Mouse (Mus musculus) left cerebral cortex, postnatal 4 days (tissue): ENCODE results near the gene Gm36864. TPM values are rescaled to one million over a fixed set of nuclear protein-coding genes. Genes with fewer than 3 reads are reported as not detected.
A peak's percentile ranks its signal among the peaks of the same experiment; 100 is the strongest.

Source experiments
- DNase-seq: peaks from one replicate; pipeline ENCODE4 v3.0.0-alpha.2; 2022
- intact Hi-C: fragments of 180-260 bp; cut with DNase I; formaldehyde crosslinking; loops from one replicate; pipeline ENCODE4 v1.15.1; 2025
- total RNA-seq, 2 experiments: library from RNA; stranded (reverse); gene quantifications; 2 replicates each; pipeline ENCODE4 v1.2.3; 2021

The Gm36864 gene
- total RNA-seq, 2 experiments from 2014 or later, result not detected

DNA sequence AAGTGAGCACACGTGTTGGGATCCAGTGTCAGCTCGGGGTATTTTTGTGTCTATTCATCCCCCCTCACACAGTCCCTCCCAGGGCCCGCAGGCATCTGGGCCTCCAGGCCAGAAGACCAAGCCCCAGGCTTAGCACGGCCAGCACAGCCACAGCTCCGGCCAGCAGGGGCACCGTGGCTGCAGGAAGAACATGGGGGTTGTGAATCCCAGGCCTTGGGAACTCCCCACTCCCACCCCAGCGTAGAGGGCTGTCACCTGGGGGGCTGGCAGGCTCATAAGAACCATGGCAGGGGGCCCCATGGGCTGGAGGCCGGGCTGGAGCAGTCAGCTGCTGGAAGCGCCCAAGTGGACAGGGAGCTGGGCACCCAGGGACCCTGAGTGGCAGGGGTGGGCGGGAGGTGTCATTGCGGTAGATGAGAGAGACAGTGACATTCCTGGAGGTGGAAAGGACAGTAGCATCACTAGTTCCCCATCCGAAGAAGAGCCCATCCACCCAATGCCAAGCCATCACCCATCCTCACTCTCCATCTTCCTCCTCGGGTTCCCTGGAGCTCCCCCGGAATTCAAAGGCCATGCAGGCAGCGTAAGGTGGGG, 17.1 kb downstream of the Gm36864 start:
- peak; percentile 22 for DNase-seq
- intact Hi-C loops, result no loop called here

DNA sequence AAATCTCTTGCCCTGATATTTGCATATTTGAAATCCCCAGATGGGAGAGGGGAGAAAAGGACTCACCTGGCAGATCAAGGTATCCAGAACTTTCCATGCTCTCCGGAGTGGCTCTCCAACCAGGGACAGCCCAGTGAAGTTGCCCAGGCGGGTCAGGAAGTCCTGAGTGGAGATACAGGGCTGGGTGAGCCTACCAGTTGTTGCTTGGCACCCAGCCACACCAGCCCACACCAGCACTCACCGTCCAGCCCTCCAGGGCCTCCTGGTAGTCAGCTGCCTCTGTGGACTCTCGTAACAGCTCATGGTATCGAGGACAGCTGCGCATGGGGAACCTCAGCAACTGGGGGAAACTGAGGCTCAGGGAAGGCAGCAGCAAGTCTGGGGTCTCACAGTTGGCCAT, 19.0 kb downstream of the Gm36864 start:
- intact Hi-C loops, result no loop called here

DNA sequence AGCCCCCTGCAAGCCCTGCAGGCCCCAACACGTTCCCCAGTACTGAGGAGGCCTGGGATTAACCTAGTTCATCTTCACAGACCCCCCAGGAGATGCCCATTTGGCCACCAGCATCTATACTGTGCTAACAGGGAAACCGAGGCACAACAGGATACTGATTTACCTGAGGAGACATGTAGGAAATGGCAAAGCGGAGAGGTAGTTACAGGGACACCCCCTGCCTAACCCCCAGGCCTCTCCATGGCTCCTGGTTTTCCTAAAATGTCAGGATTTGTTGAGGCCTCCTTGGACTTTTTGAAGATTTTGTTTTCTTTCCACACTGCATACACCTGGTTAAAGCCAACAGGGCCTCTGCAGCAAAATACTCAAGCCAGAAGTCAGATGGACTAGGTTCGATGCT, 21.3 kb downstream of the Gm36864 start, which contains the start of gene Acp4:
Gene Acp4 (minus strand): TSS at position 101 of the 400 bp plus-strand sequence.
- no peak for DNase-seq
- intact Hi-C loops, result no loop called here

More for the DNA sequence above, 19.0 kb downstream of the Gm36864 start:
- DNase-seq, result no peak

DNA sequence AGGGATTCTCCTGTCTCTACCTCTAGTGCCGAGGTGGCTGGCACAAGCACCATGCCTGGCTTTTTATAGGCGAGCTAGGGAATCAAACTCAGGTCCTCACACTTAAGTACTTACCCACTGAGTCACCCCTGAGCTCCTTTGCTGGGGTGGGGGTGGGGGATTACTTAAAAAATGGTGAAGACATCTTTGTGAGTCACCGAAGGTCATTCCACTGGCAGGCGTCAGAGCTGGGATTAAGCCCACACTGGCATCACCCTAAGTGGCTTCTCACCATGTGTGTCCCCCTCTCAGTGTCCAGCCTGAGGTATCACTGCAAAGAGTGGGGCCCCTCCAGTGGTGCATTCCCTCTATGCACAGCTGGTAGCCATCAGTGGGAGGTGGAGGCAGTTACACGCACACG, 24.4 kb downstream of the Gm36864 start:
- no peak for DNase-seq
- intact Hi-C loops, result loop anchor here (5.0 to 10.0 kb wide), 2 partner anchors 54 to 227 kb away; partner anchors contain the start of gene Shank1

DNA sequence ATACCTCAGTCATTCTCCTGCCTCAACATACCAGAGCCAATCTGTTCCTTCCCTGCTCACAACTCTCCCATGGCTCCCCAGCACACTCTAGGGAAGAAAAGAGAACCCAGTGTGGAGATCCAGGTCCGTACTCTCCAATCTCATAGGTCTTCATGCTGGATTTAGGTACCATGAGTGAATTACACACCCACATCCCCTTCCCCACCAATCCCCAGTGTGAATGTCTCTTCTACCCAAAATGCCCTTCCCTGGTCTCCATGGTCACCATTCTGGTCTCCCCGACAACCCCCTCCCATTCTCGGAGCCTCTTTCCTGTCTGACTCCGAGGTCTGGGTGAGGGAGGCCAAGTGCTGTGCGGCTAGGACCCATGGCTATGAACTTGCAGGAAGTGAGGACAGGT, 25.2 kb downstream of the Gm36864 start, which contains the start of gene Gm15517:
Gene Gm15517 (plus strand): TSS at position 301 of the 400 bp plus-strand sequence.
- no peak for DNase-seq
- intact Hi-C loops, result loop anchor here (5.0 to 10.0 kb wide), 2 partner anchors 54 to 226 kb away; partner anchors contain the start of gene Shank1

DNA sequence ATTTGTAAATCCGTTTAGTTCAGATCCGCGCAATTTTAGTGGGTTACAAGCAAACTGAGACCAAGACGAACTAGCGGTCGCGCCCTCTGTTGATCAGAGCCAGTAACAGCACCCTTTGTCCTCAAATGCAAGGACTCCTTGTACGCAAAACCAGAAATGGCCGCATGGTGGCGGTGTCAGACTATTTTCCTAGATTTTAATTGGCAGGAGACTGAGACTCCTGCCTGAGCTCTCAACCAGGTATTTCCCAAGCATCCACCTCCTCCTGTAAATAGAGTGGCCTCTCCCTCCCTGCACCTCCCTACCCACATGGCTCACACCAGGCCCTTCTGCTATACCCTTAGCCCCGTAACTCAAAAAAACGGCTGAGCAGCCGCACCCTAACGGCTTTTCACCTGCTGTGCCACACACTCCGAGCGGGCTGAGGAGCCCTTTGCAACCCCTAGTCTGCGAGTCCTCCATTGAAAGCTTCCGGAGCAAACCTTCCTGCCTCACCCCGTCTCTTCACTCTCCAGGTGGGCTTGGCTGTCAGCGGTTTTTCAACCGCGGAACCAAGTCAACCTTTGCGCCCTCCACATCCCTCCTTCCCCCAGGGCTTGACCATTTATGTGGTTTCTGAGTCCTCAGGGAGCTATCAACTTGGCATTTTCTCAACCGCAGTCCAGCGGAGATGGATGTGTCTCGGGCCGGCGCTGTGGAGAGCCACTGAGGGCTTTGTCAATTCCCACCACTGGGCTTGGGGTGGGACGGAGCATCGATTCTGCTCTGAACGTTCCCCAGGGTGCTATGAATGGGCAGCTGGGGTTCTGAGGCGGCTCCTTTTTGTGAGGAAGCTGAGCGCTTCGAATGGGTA, 27.0 kb downstream of the Gm36864 start:
- DNase-seq, result peak; percentile 95
- intact Hi-C loops, result loop anchor here (1.0 to 10.0 kb wide), 3 partner anchors 52 to 224 kb away; partner anchors contain the start of gene Shank1

DNA sequence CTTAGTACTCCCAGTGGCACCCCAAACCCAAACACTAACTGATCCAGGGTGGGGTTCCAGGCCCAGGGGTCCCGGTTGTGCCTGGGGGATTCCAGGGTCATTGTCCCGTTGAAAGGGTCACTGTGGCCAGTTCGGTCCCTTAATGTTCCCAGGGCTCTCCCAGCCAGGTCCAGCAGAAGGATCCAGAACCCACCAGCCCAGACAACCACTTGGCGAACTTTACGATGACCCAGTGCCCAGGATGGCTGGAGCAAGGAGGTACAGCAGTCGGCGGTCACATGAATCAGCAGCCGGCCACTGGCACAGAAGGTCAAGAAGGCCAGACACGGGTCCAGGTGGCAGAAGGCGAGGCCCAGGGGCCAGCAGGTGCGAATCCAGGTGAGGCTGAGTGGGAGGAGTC, 32.1 kb downstream of the Gm36864 start:
- no peak for DNase-seq
- intact Hi-C loops, result loop anchor here (10.0 kb wide), 1 partner anchor 47 kb away; the partner anchor contains the start of gene Shank1

DNA sequence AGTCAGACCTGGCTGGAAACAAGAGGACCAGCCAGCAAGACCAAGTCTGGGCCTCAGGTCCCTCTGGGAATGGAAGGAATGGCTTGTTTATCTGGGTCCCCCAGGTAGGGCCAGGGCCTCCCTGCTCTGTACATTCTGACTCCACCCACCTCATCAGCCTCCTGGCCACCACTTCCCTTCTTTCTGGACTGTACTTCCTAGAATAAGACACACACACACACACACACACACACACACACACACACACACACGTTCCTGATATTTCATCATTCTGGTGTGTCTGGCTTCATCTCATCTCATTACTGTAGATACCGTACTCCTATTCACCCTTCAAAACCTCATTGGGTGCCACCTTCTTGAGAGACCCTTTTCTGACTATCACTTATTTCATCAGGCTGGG, 33.4 kb downstream of the Gm36864 start:
- intact Hi-C loops, result loop anchor here (10.0 kb wide), 1 partner anchor 45 kb away; the partner anchor contains the start of gene Shank1
- DNase-seq, result no peak

DNA sequence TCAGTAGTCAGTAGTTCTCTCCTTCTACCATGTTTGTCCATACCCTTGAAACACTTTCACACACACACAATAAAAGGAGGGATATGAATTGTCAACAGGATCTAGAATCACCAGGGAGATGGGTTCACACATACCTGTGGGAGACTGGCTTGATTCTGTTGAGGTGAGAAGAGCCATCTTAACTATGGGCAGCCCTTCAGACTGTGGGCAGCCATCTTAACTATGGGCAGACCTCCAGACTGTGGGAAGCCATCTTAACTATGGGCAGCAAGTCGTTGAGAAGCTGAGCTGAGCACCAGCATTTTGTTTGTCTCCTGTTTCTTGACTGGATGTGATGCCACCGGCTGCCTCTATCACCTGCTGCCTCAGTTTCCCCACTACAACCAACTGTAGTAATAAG, 35.3 kb downstream of the Gm36864 start:
- peak; percentile 34 for DNase-seq
- intact Hi-C loops, result no loop called here

DNA sequence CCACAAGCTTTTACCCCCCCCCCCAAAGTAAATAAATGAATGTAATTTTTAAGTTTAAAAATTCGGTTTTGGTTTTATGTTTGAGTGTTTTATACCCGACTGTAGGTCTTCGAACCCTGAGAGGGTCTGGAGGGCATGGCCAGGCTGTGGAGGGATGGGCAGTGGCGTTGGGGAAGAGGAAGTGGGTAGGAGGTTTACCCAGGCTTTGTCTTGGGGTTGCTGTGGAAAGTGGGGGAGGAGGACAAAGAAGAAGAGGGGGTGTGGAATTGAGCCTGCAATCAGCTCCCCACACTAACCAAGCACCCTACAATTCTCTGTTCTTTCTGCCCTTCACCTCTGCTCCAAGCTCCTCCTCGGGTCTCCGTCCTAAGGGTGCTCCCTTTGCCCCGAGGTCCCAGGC, 36.6 kb downstream of the Gm36864 start:
- no peak for DNase-seq
- intact Hi-C loops, result no loop called here

DNA sequence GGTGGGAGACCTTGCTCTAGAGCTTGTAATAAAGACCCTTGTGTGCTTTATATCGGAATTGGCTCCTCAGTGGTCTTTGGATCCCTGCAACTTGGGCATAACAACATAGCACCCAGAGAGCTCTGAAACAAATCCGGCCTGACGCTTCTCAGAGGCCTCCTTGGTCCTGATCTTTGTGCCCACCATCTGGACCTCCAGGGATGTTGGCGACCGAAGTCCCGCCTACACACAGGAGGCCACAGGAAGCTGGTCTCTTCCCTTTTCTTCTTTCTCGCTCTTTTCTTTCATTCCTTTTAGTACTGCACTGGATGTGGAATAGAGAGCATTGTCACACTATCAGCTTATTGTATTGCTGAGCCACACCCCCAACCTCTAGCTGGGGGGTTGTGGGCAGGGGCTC, 37.5 kb downstream of the Gm36864 start:
- DNase-seq, result no peak
- intact Hi-C loops, result no loop called here

DNA sequence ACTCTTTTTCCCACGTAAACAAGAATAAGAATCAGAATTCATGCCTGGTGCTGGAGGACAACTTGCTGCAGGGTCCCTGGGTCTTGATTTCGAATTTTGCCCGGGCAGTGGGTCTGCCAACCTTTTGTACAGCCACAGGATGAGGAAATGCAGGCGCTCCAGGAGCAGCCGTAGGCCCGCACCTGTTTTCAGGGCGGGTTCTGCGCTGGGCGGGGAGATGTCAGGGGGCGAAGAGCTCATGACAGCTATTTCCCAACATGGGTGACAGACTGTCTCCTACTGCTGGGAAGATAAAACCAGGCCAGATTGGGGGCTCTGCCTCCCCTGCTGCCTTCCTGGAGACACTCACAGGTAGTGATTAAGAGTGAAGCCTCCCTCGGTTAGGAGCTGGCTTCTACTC, 38.1 kb downstream of the Gm36864 start:
- DNase-seq, result no peak
- intact Hi-C loops, result no loop called here

DNA sequence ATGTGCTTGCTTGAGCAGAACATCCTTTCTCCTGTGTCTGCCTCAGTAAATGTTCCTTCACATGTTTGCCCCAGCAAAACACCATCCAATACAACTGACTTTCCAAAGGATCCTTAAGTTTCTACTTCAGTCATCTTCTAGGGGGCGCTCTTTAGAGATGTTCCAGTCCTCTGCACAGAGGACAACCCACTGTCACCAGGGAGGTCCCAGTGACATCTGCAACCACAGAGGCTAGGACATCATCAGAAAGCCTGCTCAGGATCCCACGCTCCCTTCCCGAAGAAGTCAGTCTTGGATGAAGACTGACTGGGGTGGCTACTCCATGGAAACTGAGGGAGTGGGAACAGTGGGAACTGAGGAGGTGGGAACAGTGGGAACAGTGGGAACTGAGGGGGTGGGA, 39.6 kb downstream of the Gm36864 start:
- DNase-seq, result no peak
- intact Hi-C loops, result no loop called here

DNA sequence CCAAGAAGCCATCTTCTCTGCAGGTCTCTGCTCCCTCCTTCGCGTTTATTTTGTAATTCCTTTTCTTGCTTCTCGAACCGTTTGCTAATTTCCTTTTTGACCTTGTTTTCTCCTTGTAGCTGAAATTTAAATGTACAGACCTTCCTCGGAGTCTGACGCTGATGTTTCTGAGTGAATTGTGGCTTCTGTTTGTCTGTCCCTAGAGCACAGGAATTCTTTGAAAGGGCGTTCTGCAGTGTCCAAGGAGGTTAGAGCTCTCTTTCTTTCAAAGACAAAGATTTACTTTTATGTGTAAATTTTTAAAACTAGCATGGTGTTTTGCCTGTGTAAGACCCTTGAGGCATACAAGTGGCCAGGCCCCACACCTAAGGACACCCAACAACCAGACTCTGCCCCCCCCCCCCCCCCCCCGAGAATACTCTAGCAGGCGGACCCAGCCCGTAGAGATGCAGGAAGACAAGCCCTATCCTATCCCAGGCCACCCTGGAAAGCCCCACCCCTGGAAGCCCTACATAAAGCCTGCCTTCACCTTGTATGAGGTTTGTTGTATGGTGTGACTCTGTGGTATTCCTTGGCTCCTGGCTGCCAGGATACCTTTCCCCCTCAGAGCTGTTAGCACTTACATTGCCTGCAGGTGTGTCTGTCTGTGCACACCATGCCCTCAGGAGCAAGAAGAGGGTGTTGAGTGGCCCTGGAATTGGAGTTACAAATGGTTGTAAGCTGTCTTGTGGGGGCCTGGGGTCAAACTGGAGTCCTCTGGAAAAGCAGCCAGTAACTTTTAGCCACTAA, 40.7 kb downstream of the Gm36864 start:
- intact Hi-C loops, result no loop called here

DNA sequence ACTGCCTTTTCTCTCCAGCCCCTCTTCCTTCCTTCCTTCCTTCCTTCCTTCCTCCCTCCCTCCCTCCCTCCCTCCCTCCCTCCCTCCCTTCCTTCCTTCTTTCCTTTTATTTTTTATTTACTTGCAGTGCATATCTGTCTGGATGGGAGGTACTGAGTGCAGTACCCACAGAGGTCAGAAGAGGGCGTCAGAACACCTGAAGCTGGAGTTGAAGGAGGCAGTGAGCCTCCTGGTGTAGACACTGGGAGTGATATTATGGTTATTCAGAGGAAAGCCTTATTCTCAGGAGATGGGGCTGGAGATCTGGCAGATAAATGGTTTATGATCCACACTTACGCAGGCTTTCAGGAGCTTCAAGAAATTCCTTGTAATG, 41.3 kb downstream of the Gm36864 start:
- intact Hi-C loops, result no loop called here
- DNase-seq, result peak; percentile 64

More for the DNA sequence above, 40.7 kb downstream of the Gm36864 start:
- DNase-seq, result no peak

DNA sequence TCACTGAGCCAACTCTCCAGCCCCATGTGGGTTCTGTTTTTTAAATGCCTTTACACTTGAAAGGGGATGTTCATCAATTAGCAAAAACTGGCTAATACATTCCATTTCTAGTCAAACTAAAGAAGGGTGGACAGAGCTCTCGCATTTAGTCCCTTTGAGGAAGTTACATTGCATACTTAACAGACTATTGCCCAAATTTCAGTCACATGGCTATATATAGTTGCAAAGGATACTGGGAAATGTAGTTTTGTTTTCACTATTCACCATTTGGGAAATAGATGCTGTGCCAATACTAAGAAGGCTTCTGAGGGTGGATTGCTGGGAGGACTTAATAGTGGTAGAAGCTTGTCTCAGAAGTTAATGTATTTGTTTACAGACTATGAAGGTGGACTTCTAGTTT, 45.0 kb downstream of the Gm36864 start:
- intact Hi-C loops, result no loop called here

DNA sequence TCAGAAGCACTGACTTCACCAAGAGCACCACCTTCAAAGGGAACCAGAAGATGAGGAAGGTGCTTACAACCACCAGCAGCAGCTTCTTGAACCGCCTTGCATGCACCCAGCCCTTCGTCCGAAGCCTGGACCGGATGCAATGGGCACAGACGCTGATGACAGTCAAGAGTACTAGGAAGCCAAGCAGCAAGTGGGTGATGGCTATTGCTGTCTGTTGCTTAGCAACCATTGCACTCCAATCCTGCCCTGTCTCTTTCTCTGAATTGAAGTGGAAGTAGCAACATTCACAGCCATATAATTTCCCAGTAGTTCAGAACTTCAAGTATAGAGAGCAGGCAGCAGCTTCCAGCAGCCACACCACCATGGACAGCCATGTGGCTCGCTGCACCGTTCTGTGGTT, 45.6 kb downstream of the Gm36864 start:
- intact Hi-C loops, result no loop called here
- no peak for DNase-seq

More for the DNA sequence above, 45.0 kb downstream of the Gm36864 start:
- no peak for DNase-seq

DNA sequence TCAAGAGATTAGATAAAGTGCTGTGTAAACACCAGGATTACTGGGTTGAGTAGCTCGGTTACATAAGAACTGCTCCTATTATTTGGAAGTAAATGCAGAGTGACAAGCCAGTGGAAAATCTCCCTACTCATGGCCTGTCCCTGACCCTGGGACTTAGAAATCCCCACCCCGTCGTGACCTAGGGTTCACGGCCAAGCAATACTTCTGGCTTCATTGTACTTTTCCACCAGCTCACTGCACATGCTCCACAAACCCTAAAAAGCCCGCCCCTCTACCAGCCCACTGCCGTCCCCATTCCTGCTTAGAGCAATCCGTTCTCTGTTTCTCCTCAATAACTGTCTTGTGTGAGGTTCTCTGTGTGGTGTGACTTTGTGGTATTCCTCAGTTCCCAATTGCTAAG, 51.8 kb downstream of the Gm36864 start:
- intact Hi-C loops, result no loop called here

DNA sequence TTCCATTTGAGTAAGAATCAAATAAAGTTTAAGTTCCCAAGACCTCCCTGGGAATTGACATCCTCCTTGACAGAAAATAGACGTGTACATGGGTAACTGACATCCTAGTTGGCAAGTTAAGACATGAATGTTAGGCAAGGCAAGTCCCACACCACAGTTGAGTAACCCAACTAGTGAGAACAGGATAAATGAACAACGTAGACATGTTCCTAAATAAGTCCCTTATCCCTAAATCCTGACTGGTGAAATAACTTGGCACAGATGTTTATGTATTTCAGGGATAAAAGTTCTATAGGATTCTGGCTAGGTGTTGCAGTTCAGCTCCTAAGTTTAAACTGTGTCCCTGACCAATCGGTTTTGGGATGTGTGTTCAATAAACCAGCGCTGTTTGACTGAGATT, 55.0 kb downstream of the Gm36864 start:
- intact Hi-C loops, result no loop called here
- no peak for DNase-seq

More for the DNA sequence above, 51.8 kb downstream of the Gm36864 start:
- DNase-seq, result no peak

DNA sequence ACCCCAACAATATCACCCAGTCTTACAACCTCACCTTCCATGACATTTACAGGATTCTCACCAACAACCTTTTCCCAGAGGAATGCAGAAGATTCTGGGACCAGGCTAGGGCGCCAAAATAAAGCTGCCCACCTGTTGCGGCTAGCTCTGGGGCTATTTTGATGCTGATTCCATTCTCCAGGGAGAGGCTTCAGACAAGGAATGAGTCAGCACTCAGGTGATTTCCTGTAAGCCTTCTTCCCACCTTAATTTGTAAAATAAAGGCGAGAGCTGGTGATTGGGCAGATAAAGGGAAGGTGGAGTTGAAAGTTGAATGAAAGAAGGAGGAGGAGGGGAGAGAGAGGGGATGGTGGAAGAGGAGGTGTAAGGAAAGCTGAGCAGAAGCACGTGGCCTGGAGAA, 55.4 kb downstream of the Gm36864 start:
- intact Hi-C loops, result no loop called here
- no peak for DNase-seq
